Mouse (Mus musculus) gonadal fat pad, adult 2 months (tissue): ENCODE data around the gene Tnfaip8l2. TPM values are rescaled to one million over a fixed set of nuclear protein-coding genes. Genes with fewer than 3 reads are reported as not detected.

Experiments
- DNase-seq: peaks from one replicate; pipeline ENCODE4 v3.0.0-alpha.2; 2012; ENCODE audit warnings: low read depth
- polyA plus RNA-seq: library from polyadenylated mRNA; depleted of rRNA; stranded (reverse); fragments of >200 nt; gene quantifications from 2 replicates; pipeline ENCODE4 v1.2.3, GENCODE M21; 2012; rRNA removed

Gene Tnfaip8l2
- 10.4 and 11.6 TPM in 2 replicates for polyA plus RNA-seq

GRCm38 (mm10) chr3:95141952-95142616, at the start of gene Tnfaip8l2:
Gene Tnfaip8l2 (minus strand): TSS chr3:95142360.
- no peak for DNase-seq

GRCm38 (mm10) chr3:95186888-95187287, 44.7 kb upstream of the Tnfaip8l2 start:
- DNase-seq = no peak

- no peak for DNase-seq
Observed at GRCm38 (mm10) chr3:95186100-95186499, 43.9 kb upstream of the Tnfaip8l2 start.

- no peak for DNase-seq
Observed at GRCm38 (mm10) chr3:95184796-95185577, 42.8 kb upstream of the Tnfaip8l2 start.

GRCm38 (mm10) chr3:95181841-95182240, 39.7 kb upstream of the Tnfaip8l2 start:
- no peak for DNase-seq

- DNase-seq = no peak
Observed at GRCm38 (mm10) chr3:95179890-95180289, 37.7 kb upstream of the Tnfaip8l2 start.

GRCm38 (mm10) chr3:95178948-95179347, 36.8 kb upstream of the Tnfaip8l2 start:
- DNase-seq = no peak

- DNase-seq = no peak
Observed at GRCm38 (mm10) chr3:95177583-95177982, 35.4 kb upstream of the Tnfaip8l2 start.

- DNase-seq = no peak
Observed at GRCm38 (mm10) chr3:95176500-95176899, 34.3 kb upstream of the Tnfaip8l2 start.

- peak; percentile 44 for DNase-seq
Observed at GRCm38 (mm10) chr3:95174011-95174592, 31.9 kb upstream of the Tnfaip8l2 start.

- DNase-seq = no peak
Observed at GRCm38 (mm10) chr3:95173256-95173949, 31.2 kb upstream of the Tnfaip8l2 start.

- DNase-seq = no peak
Observed at GRCm38 (mm10) chr3:95172526-95173255, 30.5 kb upstream of the Tnfaip8l2 start.

GRCm38 (mm10) chr3:95171105-95171504, 28.9 kb upstream of the Tnfaip8l2 start:
- DNase-seq = no peak

GRCm38 (mm10) chr3:95169996-95170395, 27.8 kb upstream of the Tnfaip8l2 start:
- no peak for DNase-seq

- DNase-seq = no peak
Observed at GRCm38 (mm10) chr3:95164840-95165239, 22.7 kb upstream of the Tnfaip8l2 start.

GRCm38 (mm10) chr3:95164256-95164550, 22.0 kb upstream of the Tnfaip8l2 start:
- DNase-seq = no peak

GRCm38 (mm10) chr3:95163419-95164255, 21.5 kb upstream of the Tnfaip8l2 start:
- DNase-seq = no peak

GRCm38 (mm10) chr3:95162345-95162628, 20.1 kb upstream of the Tnfaip8l2 start:
- DNase-seq = no peak

- no peak for DNase-seq
Observed at GRCm38 (mm10) chr3:95161618-95162344, 19.6 kb upstream of the Tnfaip8l2 start.

- DNase-seq = no peak
Observed at GRCm38 (mm10) chr3:95161041-95161551, 18.9 kb upstream of the Tnfaip8l2 start.
